Mouse (Mus musculus) adrenal gland, postnatal 4 days (tissue): ENCODE results near the gene Pcyt1a. TPM values are rescaled to one million over a fixed set of nuclear protein-coding genes. Genes with fewer than 3 reads are reported as not detected.
A peak's percentile ranks its signal among the peaks of the same experiment; 100 is the strongest.
"Not testable (repeated sequence)": the region's sequence is repeated elsewhere in the genome, so short reads cannot be mapped to it uniquely, and the experiment has no call there.

Source experiments
- DNase-seq, 2 experiments: peaks; one replicate each; pipeline ENCODE4 v3.0.0; 2021 to 2022; ENCODE audit warnings: low spot score in 2 of 2, mixed read lengths in 2 of 2
- total RNA-seq, 2 experiments: library from RNA; stranded (reverse); gene quantifications; 2 replicates each; pipeline ENCODE4 v1.2.3; 2021

The Pcyt1a gene
- total RNA-seq, 2 experiments from 2014 or later = 66.0 to 70.6 TPM

DNA sequence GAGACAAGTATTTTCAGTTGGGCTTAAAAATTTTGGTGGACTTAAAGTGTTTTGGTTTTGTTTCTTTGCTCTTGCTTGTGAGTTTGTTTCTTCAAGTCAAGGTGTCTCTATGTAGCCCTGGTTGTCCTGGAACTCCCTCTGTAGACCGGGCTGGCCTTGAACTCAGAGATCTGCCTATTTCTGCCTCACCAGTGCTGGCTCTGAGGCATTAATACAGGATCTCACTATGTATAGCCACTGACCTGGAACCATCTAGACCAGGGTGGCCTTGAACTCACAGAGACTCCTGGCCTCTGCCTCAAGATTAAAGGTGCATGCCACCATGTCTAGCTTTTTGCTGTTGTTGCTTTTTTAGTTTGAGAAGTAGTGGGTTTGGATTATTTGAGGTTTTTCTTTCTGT lies 1.2 kb downstream of the Pcyt1a start:
- DNase-seq = no peak

DNA sequence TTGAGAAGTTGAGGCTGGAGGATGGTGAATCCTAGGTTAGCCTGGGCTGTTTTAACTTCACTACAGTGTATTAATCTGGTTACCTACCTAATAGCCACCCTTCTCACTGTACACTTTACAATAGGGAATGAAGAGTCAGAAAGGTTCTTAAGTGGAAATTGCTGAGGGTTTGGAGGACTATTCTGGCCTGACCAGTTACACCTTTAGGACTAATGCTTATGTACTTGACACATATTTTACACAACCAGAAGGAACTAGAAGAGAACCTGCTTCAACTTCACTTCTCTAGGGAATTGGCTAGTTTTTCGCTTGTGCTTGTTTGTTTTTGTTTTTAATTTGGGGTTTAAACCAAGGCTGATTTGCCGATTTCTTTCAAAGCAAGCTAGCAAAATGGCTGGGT lies 2.4 kb downstream of the Pcyt1a start:
- no peak for DNase-seq

DNA sequence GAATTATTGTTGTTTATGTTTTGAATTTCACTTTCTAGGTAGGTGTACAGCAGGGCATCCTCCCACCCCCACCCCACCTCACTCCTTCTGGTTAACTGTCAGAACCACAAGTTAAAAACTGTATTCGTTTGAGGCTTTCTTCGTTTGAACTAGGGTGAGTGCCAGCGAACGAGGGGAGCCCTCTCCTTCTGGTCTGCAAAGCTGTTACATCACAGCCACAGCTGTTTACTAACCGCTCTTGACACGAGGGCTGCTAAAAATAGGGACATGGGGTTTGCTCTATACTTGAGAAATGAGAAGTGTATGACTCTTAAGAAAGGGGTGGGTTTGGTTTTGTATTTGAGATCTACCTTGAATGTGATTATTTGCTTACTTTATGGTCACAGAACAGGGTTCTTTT lies 3.3 kb downstream of the Pcyt1a start:
- DNase-seq = no peak

DNA sequence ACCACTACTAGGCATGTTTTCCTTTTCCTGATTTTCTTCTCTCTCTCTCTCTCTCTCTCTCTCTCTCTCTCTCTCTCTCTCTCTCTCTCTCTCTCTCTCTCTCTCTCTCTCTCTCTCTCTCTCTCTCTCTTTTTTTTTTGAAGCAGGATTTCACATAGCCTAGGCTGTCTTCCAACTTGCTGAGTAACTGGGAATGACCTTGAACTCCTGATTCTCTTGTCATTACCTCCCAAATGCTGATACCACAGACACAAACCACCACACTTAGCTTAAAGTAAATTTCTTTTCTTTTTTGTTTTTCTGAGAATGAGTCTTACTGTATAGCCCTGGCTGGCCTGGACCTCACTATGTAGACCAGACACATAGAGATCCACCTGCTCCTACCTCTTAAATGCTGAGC lies 4.0 kb downstream of the Pcyt1a start:
- DNase-seq = no peak

DNA sequence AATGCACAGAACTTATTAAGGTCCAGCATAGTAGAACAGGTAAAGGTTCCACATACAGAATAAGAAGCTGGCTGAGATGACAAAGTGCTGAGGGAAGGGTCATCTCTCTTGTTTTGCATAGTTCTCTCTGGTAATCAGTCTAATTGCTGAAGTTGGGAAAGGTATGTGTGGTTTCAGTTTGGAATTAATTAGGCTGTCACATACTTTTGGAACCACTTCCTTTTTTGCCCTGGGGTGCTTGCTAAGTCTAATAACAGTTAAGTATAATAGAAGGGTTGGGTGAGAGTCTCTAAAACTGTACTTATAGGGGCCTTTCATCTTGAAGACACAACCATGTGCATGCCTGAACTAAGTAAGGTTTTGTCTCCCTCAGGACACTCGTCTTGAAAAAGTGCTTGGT lies 5.9 kb downstream of the Pcyt1a start:
- DNase-seq = no peak

DNA sequence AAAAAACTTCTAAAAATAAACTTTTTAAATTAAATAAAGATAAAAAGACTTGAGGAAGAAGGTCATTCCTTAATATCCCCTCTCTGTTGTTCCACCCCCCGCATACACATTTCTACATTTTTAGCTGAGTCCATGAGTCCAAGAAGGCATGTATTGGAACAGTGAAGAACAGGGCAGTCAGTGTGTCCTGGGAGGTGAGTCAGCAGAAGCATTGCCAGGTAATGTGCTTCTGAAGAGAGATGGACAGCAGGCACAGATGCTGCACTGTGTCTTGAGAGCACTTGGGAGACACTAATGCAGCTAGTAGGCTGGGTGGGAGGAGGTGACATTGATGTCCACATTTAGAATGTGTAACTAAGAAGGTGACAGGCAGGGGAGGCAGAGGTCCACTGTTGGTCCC lies 6.5 kb downstream of the Pcyt1a start:
- no peak for DNase-seq

DNA sequence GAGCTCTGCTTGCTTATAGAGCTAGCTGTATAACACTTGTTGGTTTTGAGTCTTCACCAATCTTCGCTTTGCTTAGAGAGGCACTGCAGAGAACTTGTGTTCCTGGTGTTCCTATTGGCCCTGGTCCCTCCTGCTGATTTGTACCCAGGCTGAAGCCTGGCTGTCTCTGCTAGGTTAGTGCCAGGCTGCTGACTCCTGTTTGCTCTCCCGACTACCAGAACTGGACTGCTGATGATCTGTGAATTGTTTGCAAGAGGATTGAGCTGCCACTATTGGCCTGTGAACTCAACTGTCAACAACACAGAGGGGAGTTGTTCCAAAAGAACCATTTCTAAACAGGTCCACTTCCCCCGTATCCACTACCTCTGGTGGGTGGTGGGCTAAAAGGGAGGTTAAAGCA lies 10.7 kb downstream of the Pcyt1a start:
- DNase-seq = no peak

DNA sequence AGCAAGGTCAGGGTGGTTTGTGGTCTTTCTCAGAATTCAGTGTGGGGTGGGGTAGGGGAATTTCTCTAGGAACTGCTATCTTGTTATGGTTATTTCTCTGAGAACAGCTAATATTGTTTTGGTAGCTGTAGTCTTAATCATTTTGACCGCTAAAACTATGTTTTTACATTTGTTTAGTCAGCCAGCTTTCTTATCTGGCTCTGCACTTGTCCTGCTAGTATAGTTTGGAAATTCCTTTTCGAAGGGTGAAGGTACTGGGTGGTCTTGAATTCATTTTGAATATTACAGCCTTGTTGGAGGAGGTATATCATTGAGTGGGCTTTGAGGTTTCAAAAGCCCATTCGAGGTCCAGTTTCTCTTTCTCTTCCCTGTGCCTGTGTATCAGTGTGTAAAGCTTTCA lies 13.9 kb downstream of the Pcyt1a start:
- not testable (repeated sequence) for DNase-seq

DNA sequence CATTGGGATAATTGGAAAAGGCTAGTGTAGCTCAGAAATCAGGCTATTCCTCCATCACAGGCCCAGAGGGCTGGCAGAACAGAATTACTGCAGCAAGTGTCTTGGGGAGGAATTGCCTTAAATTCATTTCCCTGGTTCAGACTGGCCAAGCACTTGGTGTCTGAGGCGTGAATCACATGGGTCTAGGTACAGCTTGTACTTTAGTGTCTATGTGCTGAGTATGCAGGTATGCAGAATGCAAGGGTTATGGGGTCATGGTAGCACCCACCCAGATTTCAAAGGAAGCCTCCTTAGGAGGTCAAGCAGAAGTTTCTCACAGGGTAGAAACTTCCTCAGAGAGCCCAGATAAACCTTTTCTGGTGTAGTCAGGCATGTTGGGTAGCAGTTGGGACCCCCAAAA lies 14.8 kb downstream of the Pcyt1a start:
- no peak for DNase-seq

DNA sequence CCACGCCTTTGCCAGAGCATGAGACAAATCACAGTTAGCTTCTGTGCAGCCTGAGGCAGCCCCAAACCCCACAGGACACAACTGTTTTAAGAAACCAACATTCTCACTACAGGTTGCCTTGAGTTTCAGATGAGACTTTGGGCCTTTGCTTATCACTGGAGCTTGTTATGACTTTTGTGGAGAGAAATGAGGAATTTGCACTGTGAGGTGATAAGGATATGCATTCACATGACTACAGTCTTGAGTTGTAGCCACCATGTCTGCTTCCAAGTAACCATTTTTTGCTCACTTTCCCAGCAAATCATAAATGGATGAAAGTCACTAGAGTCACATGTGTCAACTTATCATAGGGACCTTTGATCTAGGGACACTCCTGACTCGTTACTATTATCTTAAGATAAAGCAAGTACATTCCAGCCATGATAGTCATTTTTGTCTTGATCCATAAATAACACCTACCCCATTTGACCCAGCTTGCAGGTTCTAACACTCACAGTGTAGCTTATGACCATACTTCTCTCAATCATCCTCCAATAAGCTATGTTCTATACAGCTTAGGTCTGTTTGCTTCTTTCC lies 15.9 kb downstream of the Pcyt1a start:
- no peak for DNase-seq

DNA sequence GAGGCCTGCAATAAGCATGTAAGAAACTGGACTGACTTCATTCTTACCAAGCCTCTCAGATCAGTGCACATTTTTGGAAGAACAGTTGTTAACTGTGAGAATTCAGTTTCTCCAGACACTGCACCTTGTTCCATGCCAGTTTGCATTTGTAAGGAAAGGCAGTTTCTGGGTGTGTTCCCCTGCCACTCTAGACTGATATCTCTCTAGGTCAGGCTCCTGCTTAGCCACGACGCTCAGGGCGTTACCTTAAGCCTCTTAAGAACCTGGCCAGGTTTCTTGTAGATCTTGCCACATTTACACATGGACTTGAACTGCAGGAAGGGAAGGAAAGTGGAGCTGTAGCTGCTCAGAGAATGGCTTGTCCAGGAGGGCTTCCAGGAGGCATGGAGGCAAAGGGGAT lies 18.9 kb downstream of the Pcyt1a start:
- DNase-seq = no peak

DNA sequence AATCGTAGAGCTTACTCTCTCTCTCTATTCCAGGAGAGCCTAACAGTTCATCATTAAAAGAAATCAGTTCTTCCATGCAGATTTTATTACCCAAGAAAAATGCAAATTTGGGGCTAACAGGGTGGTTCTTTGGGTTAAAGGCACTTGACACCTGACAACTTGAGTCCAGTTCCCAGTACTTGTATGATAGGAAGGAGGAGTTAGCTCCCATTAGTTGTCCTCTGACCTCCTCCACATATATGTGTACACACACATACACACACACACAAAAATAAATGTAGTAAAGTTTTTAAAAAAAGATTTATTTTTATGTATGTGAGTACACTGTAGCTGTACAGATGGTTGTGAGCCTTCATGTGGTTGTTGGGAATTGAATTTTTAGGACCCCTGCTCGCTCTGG lies 19.4 kb downstream of the Pcyt1a start:
- DNase-seq = no peak

DNA sequence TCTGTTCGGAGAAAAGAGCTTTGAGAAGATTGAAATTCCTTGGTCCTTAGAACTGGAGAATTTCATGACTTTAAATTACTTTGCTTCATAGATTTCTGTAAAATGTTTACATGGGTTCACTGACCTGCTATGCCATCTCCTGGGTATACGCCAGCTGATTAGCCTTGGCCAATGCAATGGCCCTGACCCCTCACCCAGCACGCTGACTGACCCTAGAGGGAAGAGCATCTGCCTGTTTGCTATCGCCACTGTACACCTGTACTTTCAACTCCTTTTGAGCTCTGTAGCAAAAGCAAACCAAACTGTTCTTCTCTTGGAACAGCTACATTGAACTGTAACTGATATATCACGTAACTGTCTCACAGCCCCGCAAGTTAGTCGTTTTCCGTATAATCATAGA lies 22.4 kb downstream of the Pcyt1a start:
- DNase-seq = no peak

DNA sequence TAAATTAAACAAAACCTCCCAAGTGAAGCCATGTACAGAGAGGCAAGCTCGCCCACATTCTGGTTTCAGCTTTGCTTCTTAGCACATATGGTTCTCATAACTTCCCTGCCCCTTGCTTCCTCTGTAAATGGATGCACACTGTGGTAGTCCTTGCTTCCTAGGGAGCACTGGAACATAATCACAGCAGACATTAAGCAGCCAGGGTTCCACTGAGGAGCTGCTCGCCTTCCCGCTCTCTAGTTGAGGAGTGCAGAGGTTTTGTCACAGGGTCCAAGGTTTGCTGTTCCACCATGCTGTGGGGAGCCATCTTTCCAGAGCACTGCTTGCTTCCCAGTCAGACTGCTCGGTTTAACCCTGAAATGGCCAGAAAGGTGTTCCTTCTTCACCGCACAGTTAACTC lies 23.9 kb downstream of the Pcyt1a start:
- no peak for DNase-seq

DNA sequence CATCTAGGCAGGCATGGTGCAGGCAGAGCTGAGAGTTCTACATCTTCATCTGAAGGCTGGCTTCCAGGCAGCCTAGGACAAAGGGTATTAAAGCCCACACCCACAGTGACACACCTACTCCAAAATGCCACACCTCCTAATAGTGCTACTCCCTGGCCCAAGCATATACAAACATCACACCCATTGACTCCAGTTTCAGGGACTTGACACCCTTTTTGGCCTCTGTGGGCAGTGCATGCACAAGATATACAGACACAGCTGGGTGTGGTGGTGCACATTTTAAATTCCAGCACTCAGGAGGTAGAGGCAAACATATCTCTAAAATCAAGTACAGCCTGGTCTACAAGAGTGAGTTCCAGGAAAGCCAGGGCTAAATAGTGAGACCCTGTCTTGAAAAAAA lies 25.4 kb downstream of the Pcyt1a start:
- DNase-seq = no peak

DNA sequence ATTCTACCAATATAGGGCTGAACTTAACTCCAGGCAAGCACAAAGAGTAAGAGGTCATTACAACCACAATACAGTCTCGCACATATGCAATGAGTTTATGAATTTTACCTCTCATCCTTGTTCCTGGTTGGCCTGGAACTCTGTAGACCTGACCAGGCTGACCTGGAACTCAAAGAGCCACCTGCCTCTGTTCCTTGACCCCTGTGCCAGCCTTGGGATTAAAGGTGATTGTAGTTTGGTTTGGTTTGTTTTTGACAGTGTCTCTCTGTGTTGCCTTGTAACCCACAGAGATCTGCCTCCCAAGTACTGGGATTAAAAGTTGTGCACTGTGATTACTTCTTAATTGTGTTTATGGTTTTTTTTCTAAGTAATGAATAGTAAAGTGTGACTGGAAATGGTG lies 26.0 kb downstream of the Pcyt1a start:
- DNase-seq = no peak

DNA sequence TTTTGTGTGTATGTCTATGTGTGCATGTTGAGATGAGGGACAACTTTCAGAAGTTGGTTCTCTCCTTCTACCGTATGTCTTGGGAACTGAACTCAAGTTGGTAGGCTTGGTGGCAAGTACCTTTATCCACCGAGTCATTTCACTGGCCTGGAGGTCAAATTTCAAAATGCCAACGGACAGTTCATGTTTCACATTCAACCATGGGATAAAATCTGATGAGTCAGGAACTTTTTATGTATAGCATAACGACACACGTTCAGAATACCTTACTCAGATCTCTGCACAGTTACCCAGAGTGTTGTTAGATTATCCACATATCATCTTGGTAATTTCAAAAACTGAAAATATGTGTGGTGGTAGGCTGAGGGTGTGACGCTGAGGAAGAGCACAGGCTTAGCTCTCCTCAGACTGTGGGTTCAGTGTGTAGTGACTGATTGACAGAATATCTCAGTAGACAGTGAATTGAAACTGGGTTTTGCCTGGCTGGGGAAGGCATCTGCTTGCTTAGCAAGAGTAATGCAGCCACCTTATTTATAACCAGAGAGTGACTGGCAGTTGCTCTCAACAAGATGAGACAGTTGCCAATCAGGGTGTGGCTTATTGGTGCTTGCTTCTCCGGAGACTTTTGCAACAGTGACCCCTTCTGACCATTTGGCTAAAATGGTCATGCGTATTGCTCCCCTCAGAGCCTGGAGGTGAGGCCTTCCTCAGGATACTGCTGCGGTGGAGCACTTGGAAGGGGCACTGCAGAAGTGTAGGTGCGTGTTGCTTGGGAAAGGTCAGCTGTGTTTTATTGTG lies 27.1 kb downstream of the Pcyt1a start:
- peak in 1 of 2 experiments; percentile 20 for DNase-seq

DNA sequence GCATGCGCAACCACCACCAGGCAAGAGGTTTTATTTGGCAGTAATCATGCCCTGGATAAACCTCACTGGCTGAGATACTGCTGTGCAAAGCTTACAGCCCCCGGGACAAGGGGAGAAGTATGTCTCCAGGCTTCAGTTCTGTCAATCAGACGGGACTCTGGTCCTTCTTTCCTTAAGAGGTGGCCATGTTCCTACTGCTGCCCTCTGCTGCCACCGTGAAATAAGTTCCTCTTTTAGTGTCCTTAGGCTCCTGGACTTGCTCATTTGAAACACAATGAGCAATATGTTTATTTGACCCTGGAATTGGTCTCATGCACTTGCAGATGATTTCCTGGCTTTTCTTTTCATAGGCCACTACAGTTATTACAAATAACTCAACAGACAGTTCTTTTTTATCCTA lies 29.8 kb downstream of the Pcyt1a start:
- DNase-seq = no peak

DNA sequence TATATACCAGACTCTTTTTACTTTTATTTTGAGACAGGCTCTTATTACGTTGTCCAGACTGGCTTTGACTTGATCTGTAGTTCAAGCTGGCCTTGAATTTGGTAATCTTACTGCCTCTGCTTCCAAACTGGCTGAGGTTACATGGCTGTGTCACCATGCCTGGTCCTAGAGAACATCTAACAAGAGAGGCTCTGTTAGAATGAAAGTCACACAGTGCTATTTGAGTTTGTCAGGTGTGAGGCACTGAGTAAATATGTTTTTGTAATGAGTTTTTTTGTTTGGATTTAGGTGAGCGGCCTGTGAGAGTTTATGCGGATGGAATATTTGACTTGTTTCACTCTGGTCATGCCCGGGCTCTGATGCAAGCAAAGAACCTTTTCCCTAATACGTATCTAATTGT lies 31.0 kb downstream of the Pcyt1a start:
- DNase-seq = no peak

DNA sequence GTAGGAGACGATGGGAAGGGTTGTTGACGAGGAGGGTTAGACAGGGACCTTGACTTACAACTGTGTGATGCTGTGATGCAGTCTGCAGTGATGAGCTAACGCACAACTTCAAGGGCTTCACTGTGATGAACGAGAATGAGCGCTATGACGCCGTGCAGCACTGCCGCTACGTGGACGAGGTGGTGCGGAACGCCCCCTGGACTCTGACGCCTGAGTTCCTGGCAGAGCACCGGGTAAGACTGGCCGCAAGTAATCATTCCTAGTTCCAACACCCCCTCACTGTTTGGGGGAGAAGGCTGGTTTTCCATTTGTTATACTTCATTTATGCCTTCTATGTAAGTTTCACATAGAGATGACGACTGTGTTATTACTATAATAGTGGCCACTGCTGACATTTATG lies 32.2 kb downstream of the Pcyt1a start:
- DNase-seq = no peak

DNA sequence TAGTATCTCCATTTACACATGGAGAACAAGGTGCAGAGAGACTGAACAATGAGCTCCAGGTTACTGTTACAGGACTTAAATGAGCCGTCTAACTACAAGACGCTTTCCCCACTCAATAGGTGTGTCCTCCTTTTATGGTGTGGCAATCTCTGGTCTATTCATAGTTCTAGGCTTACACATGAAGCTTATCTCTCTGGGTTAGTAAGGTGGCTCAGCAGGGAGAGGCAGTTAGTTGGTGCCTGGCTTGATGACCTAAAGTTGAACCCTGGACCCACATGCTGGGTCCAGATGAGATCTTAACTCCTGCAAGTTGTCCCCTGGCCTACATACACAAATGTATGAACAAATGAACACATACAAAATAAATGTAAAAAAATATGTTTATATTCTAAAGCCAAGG lies 32.7 kb downstream of the Pcyt1a start:
- no peak for DNase-seq

DNA sequence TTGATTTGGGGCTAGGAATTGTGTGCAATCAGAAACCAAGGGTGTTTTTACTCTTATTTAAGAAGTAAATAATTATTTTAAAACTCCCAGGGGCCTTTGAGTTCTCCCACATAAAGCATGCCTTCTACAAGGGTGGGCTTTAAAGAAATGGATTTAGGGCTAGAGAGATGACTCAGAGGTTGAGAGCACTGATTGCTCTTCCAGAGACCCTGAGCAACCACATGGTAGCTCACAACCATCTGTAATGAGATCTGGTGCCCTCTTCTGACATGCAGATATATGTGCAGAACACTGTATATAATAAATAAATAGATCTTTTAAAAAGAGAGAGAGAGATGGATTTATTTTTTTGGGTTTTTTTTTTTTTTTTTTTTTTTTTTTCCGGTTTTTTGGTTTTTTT lies 34.2 kb downstream of the Pcyt1a start:
- DNase-seq = no peak

DNA sequence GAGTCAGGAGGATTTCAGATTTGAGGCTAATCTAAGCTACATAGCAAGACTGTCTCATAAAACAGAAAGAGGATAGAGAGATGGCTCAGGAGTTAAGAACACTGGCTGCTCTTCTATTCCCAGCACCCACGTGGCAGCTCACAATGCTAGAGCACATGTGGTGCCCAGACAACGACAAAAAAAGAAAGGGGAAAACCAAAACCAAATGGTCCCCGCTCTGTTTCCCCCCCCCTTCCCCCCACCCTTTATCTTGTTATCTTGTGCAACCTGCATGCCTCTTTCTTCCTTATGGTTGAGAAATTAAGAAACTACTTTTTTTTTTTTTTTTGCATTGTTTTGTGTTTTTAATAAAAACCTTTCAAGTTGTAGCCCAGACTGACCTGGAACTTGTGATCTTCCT lies 37.8 kb downstream of the Pcyt1a start:
- no peak for DNase-seq
